Comparison of ENCODE assay signal across 8 mouse cellular contexts in genomic region chr14:46880935-46881334, GRCm38 (mm10). TPM values are rescaled to one million over a fixed set of nuclear protein-coding genes. Genes with fewer than 3 reads are reported as not detected.
DNase-seq lines count a peak whose midpoint lies in the region; ATAC-seq and TF ChIP-seq lines count a peak whose summit lies in the region.

No protein-coding gene starts in this region.

- no peak overlapping the region for H3K27ac ChIP-seq in embryonic facial prominence, embryonic 13.5 days
- no peak overlapping the region for H3K27ac ChIP-seq in midbrain, embryonic 13.5 days
- H3K27ac ChIP-seq in stomach, postnatal 0 days (replicated peaks) = no peak overlapping the region

- H3K9ac ChIP-seq in embryonic facial prominence, embryonic 13.5 days = no peak overlapping the region
- no peak overlapping the region for H3K9ac ChIP-seq in midbrain, embryonic 13.5 days (replicated peaks)
- H3K9ac ChIP-seq in stomach, postnatal 0 days (ENCODE audit: low read length) = no peak overlapping the region

- peak overlapping the region; percentile 80; the same call in 1 of the 2 replicates for H3K4me3 ChIP-seq in embryonic facial prominence, embryonic 13.5 days
- H3K4me3 ChIP-seq in midbrain, embryonic 13.5 days (replicated peaks) = no peak overlapping the region
- H3K4me3 ChIP-seq in stomach, postnatal 0 days (ENCODE audit: low read depth, low read length) = no peak overlapping the region

- H3K36me3 ChIP-seq in embryonic facial prominence, embryonic 13.5 days = no peaks in the 10 kb centered on the region
- no peaks in the 10 kb centered on the region for H3K36me3 ChIP-seq in midbrain, embryonic 13.5 days
- no peaks in the 10 kb centered on the region for H3K36me3 ChIP-seq in stomach, postnatal 0 days (ENCODE audit: control insufficient read depth, insufficient read depth, low read length)

- no peaks in the 10 kb centered on the region for H3K27me3 ChIP-seq in embryonic facial prominence, embryonic 13.5 days
- H3K27me3 ChIP-seq in midbrain, embryonic 13.5 days = peaks cover 11% of the 10 kb centered on the region
- H3K27me3 ChIP-seq in stomach, postnatal 0 days (ENCODE audit: control insufficient read depth, insufficient read depth, low read length) = no peaks in the 10 kb centered on the region

- peak; percentile 87 for TF ChIP-seq CTCF in stomach, postnatal 0 days (IDR thresholded peaks at IDR 0.05; ENCODE audit: low read depth)

- H3K4me2 ChIP-seq in embryonic facial prominence, embryonic 13.5 days = peak overlapping the region; percentile 89
- 0 out of 2 replicates have a peak overlapping the region, but pooled peaks have one; percentile 98 for H3K4me2 ChIP-seq in midbrain, embryonic 13.5 days (replicated peaks)
- peak overlapping the region; percentile 97; the same call in 1 of the 2 replicates for H3K4me2 ChIP-seq in stomach, postnatal 0 days (replicated peaks; ENCODE audit: low read depth)

- TF ChIP-seq EP300 in stomach, postnatal 0 days (optimal IDR thresholded peaks at IDR 0.05) = no peak

- H3K9me3 ChIP-seq in embryonic facial prominence, embryonic 13.5 days = no peaks in the 10 kb centered on the region
- H3K9me3 ChIP-seq in midbrain, embryonic 13.5 days = no peaks in the 10 kb centered on the region
- H3K9me3 ChIP-seq in stomach, postnatal 0 days (ENCODE audit: control insufficient read depth, low read length) = no peaks in the 10 kb centered on the region

- intact Hi-C loops in heart, postnatal 36 days (cut with DNase I) = loop anchor here (1.0 to 5.0 kb wide), 3 partner anchors 71 to 306 kb away; partner anchors contain the start of gene Gch1

- DNase-seq in layer of hippocampus, adult 11-12 months (ENCODE audit: low spot score) = peak; percentile 64
- DNase-seq in layer of hippocampus, adult 9-10 months (ENCODE audit: low spot score) = no peak
- DNase-seq in adrenal gland, postnatal 14 days = peak; percentile 84
- DNase-seq in heart, postnatal 36 days = peak; percentile 71 to 76
- DNase-seq in layer of hippocampus, postnatal 36 days = peak; percentile 33 to 35
- DNase-seq in stomach, postnatal 0 days (ENCODE audit: low spot score) = peak; percentile 63

- peaks cover 22% of the 10 kb centered on the region for H3K4me1 ChIP-seq in embryonic facial prominence, embryonic 13.5 days
- peaks cover 28% of the 10 kb centered on the region for H3K4me1 ChIP-seq in midbrain, embryonic 13.5 days (replicated peaks)
- 0 out of 2 replicates have a peak, but pooled peaks cover 3% of the 10 kb centered on the region for H3K4me1 ChIP-seq in stomach, postnatal 0 days (replicated peaks; ENCODE audit: control insufficient read depth, insufficient read depth)

- ATAC-seq in embryonic facial prominence, embryonic 13.5 days (ENCODE audit: insufficient number of reproducible peaks, insufficient read depth, low FRiP score, low TSS enrichment, low read depth) = no peak
- no peak for ATAC-seq in midbrain, embryonic 13.5 days
- no peak for ATAC-seq in stomach, postnatal 0 days (ENCODE audit: low FRiP score, low TSS enrichment)

- WGBS in embryonic facial prominence, embryonic 13.5 days = 4% methylated on average over 10 of the region's 10 CpGs
- 5% methylated on average over 10 of the region's 10 CpGs for WGBS in midbrain, embryonic 13.5 days
- 16% methylated on average over 10 of the region's 10 CpGs for WGBS in stomach, postnatal 0 days

RNA-seq across cellular contexts. Expression of gene Samd4, which starts 1.7 kb away (rescaled TPM):
- 17.9 and 19.7 TPM in 2 replicates for total RNA-seq in adrenal gland, postnatal 14 days (2021)
- 10.2 and 12.3 TPM in 2 replicates for polyA plus RNA-seq in embryonic facial prominence, embryonic 13.5 days (2015; fragmentation: Nextera tagmentation; extraction: Ambion mirVana)
- 10 to 100 TPM; 56.0 to 58.2 TPM for total RNA-seq in heart, postnatal 36 days (2021)
- 10 to 100 TPM; 11.3 to 13.0 TPM for total RNA-seq in layer of hippocampus, postnatal 36 days (2021)
- polyA plus RNA-seq in midbrain, embryonic 13.5 days (2015; fragmentation: Nextera tagmentation; extraction: Ambion mirVana) = 3.3 and 4.3 TPM in 2 replicates
- polyA plus RNA-seq in stomach, postnatal 0 days (2015; fragmentation: Nextera tagmentation; extraction: Ambion mirVana) = 3.4 and 4.1 TPM in 2 replicates

RNA-seq across cellular contexts. Expression of gene Cgrrf1, which starts 49.0 kb away (rescaled TPM):
- 40.7 and 45.7 TPM in 2 replicates for total RNA-seq in adrenal gland, postnatal 14 days (2021)
- polyA plus RNA-seq in embryonic facial prominence, embryonic 13.5 days (2015; fragmentation: Nextera tagmentation; extraction: Ambion mirVana) = 20.1 and 23.5 TPM in 2 replicates
- total RNA-seq in heart, postnatal 36 days (2021) = 10 to 100 TPM; 31.8 to 37.1 TPM
- total RNA-seq in layer of hippocampus, postnatal 36 days (2021) = 10 to 100 TPM; 24.1 to 24.3 TPM
- 22.6 and 25.4 TPM in 2 replicates for polyA plus RNA-seq in midbrain, embryonic 13.5 days (2015; fragmentation: Nextera tagmentation; extraction: Ambion mirVana)
- polyA plus RNA-seq in stomach, postnatal 0 days (2015; fragmentation: Nextera tagmentation; extraction: Ambion mirVana) = 28.6 and 28.7 TPM in 2 replicates

RNA-seq across cellular contexts. Expression of gene Gmfb, which starts 58.9 kb away (rescaled TPM):
- total RNA-seq in adrenal gland, postnatal 14 days (2021) = 80.9 and 91.3 TPM in 2 replicates
- polyA plus RNA-seq in embryonic facial prominence, embryonic 13.5 days (2015; fragmentation: Nextera tagmentation; extraction: Ambion mirVana) = 70.9 and 83.4 TPM in 2 replicates
- total RNA-seq in heart, postnatal 36 days (2021) = 10 to 100 TPM; 28.0 to 31.3 TPM
- 100 to 1,000 TPM; 164 to 181 TPM for total RNA-seq in layer of hippocampus, postnatal 36 days (2021)
- 101 and 110 TPM in 2 replicates for polyA plus RNA-seq in midbrain, embryonic 13.5 days (2015; fragmentation: Nextera tagmentation; extraction: Ambion mirVana)
- polyA plus RNA-seq in stomach, postnatal 0 days (2015; fragmentation: Nextera tagmentation; extraction: Ambion mirVana) = 38.4 and 40.4 TPM in 2 replicates
